Mouse (Mus musculus): ENCODE measurements around the gene Atp1a1. TPM values are rescaled to one million over a fixed set of nuclear protein-coding genes. Genes with fewer than 3 reads are reported as not detected.

Gene Atp1a1
- total and polyA plus RNA-seq, 2 experiments from 2014 or later, result 56.7 to 235 TPM

- DNase-seq (ENCODE audit: low spot score) (peak; percentile 79), ATAC-seq (ENCODE audit: low FRiP score) (peak; percentile 43; the same call in 1 of the 2 replicates)
- Histone ChIP-seq H3K9ac (replicated peaks; ENCODE audit: low read length, poor library complexity, severe bottlenecking) (no peak overlapping the region), H3K27ac (ENCODE audit: low read depth, low read length) (no peak overlapping the region), H3K4me3 (ENCODE audit: low read depth, low read length) (no peak overlapping the region), H3K4me2 (ENCODE audit: low read depth, low read length, poor library complexity, severe bottlenecking) (no peak overlapping the region), H3K27me3 (ENCODE audit: insufficient read depth, low read length) (no peaks in the 10 kb centered on the region), H3K4me1 (ENCODE audit: insufficient read depth, low read length) (no peaks in the 10 kb centered on the region), H3K36me3 (ENCODE audit: insufficient read depth, low read length) (peaks cover 65% of the 10 kb centered on the region), H3K9me3 (ENCODE audit: low read length) (no peaks in the 10 kb centered on the region)
- 50% methylated on average over 5 of the region's 5 CpGs for WGBS
- TF ChIP-seq CTCF (IDR thresholded peaks at IDR 0.05), result no peak
These were observed 27.1 kb downstream of the Atp1a1 start for GRCm38 (mm10) chr3:101577361-101577760.

- Histone ChIP-seq H3K27me3 (ENCODE audit: insufficient read depth, low read length) (no peaks in the 10 kb centered on the region), H3K4me2 (ENCODE audit: low read depth, low read length, poor library complexity, severe bottlenecking) (no peak overlapping the region), H3K4me1 (ENCODE audit: insufficient read depth, low read length) (no peaks in the 10 kb centered on the region), H3K36me3 (ENCODE audit: insufficient read depth, low read length) (peaks cover 49% of the 10 kb centered on the region), H3K9me3 (ENCODE audit: low read length) (no peaks in the 10 kb centered on the region), H3K4me3 (ENCODE audit: low read depth, low read length) (no peak overlapping the region), H3K9ac (replicated peaks; ENCODE audit: low read length, poor library complexity, severe bottlenecking) (no peak overlapping the region), H3K27ac (ENCODE audit: low read depth, low read length) (peak overlapping the region; percentile 18; the same call in 1 of the 2 replicates)
- WGBS, result 77% methylated on average over 9 of the region's 9 CpGs
- no peak for TF ChIP-seq CTCF (IDR thresholded peaks at IDR 0.05)
- DNase-seq (ENCODE audit: low spot score) (no peak), ATAC-seq (ENCODE audit: low FRiP score) (no peak)
These were observed 28.9 kb downstream of the Atp1a1 start for GRCm38 (mm10) chr3:101575527-101576085.

- ATAC-seq (ENCODE audit: low FRiP score) (no peak), DNase-seq (ENCODE audit: low spot score) (no peak)
- Histone ChIP-seq H3K4me2 (ENCODE audit: low read depth, low read length, poor library complexity, severe bottlenecking) (no peak overlapping the region), H3K27me3 (ENCODE audit: insufficient read depth, low read length) (no peaks in the 10 kb centered on the region), H3K9ac (replicated peaks; ENCODE audit: low read length, poor library complexity, severe bottlenecking) (no peak overlapping the region), H3K9me3 (ENCODE audit: low read length) (no peaks in the 10 kb centered on the region), H3K27ac (ENCODE audit: low read depth, low read length) (no peak overlapping the region), H3K4me3 (ENCODE audit: low read depth, low read length) (no peak overlapping the region), H3K4me1 (ENCODE audit: insufficient read depth, low read length) (no peaks in the 10 kb centered on the region), H3K36me3 (ENCODE audit: insufficient read depth, low read length) (peaks cover 42% of the 10 kb centered on the region)
- no peak for TF ChIP-seq CTCF (IDR thresholded peaks at IDR 0.05)
- WGBS, result 95% methylated on average over 3 of the region's 3 CpGs
These were observed 29.9 kb downstream of the Atp1a1 start for GRCm38 (mm10) chr3:101574463-101575193.

- no peaks in the 10 kb centered on the region for H3K27me3 ChIP-seq (ENCODE audit: insufficient read depth, low read length)
- H3K4me3 ChIP-seq (ENCODE audit: low read depth, low read length), result no peak overlapping the region
- TF ChIP-seq CTCF (IDR thresholded peaks at IDR 0.05), result no peak
- ATAC-seq (ENCODE audit: low FRiP score), result no peak
- 64% methylated on average over 5 of the region's 5 CpGs for WGBS
- no peaks in the 10 kb centered on the region for H3K9me3 ChIP-seq (ENCODE audit: low read length)
- H3K4me2 ChIP-seq (ENCODE audit: low read depth, low read length, poor library complexity, severe bottlenecking), result no peak overlapping the region
- DNase-seq (ENCODE audit: low spot score), result no peak
- no peak overlapping the region for H3K27ac ChIP-seq (ENCODE audit: low read depth, low read length)
- no peak overlapping the region for H3K9ac ChIP-seq (replicated peaks; ENCODE audit: low read length, poor library complexity, severe bottlenecking)
- H3K4me1 ChIP-seq (ENCODE audit: insufficient read depth, low read length), result no peaks in the 10 kb centered on the region
- peaks cover 26% of the 10 kb centered on the region for H3K36me3 ChIP-seq (ENCODE audit: insufficient read depth, low read length)
These were observed 31.5 kb downstream of the Atp1a1 start for GRCm38 (mm10) chr3:101572991-101573390.

GRCm38 (mm10) chr3:101572174-101572626 is 32.3 kb downstream of the Atp1a1 start:
- no peak overlapping the region for H3K27ac ChIP-seq (ENCODE audit: low read depth, low read length)
- no peak overlapping the region for H3K9ac ChIP-seq (replicated peaks; ENCODE audit: low read length, poor library complexity, severe bottlenecking)
- ATAC-seq (ENCODE audit: low FRiP score) (peak; percentile 32; the same call in 1 of the 2 replicates), DNase-seq (ENCODE audit: low spot score) (peak; percentile 68)
- no peak overlapping the region for H3K4me2 ChIP-seq (ENCODE audit: low read depth, low read length, poor library complexity, severe bottlenecking)
- 36% methylated on average over 7 of the region's 7 CpGs for WGBS
- no peaks in the 10 kb centered on the region for H3K4me1 ChIP-seq (ENCODE audit: insufficient read depth, low read length)
- no peaks in the 10 kb centered on the region for H3K9me3 ChIP-seq (ENCODE audit: low read length)
- H3K27me3 ChIP-seq (ENCODE audit: insufficient read depth, low read length), result no peaks in the 10 kb centered on the region
- no peak overlapping the region for H3K4me3 ChIP-seq (ENCODE audit: low read depth, low read length)
- no peak for TF ChIP-seq CTCF (IDR thresholded peaks at IDR 0.05)
- H3K36me3 ChIP-seq (ENCODE audit: insufficient read depth, low read length), result peaks cover 22% of the 10 kb centered on the region

GRCm38 (mm10) chr3:101571515-101572130 is 32.9 kb downstream of the Atp1a1 start:
- Histone ChIP-seq H3K27me3 (ENCODE audit: insufficient read depth, low read length) (no peaks in the 10 kb centered on the region), H3K27ac (ENCODE audit: low read depth, low read length) (no peak overlapping the region; the same call in 1 of the 2 replicates), H3K36me3 (ENCODE audit: insufficient read depth, low read length) (peaks cover 17% of the 10 kb centered on the region), H3K4me3 (ENCODE audit: low read depth, low read length) (no peak overlapping the region), H3K9ac (replicated peaks; ENCODE audit: low read length, poor library complexity, severe bottlenecking) (no peak overlapping the region), H3K4me2 (ENCODE audit: low read depth, low read length, poor library complexity, severe bottlenecking) (no peak overlapping the region), H3K4me1 (ENCODE audit: insufficient read depth, low read length) (no peaks in the 10 kb centered on the region), H3K9me3 (ENCODE audit: low read length) (no peaks in the 10 kb centered on the region)
- WGBS, result 12% methylated on average over 8 of the region's 8 CpGs
- ATAC-seq (ENCODE audit: low FRiP score) (no peak), DNase-seq (ENCODE audit: low spot score) (peak; percentile 24)
- TF ChIP-seq CTCF (IDR thresholded peaks at IDR 0.05), result no peak
